Mouse (Mus musculus): ENCODE results near the gene Eln.

The Eln gene

GRCm38 (mm10) chr5:134746890-134747511, at the start of gene Eln:
Eln (minus strand) TSS chr5:134747323.
- no peak for DNase-seq (ENCODE audit: low read depth, low spot score)

DNA sequence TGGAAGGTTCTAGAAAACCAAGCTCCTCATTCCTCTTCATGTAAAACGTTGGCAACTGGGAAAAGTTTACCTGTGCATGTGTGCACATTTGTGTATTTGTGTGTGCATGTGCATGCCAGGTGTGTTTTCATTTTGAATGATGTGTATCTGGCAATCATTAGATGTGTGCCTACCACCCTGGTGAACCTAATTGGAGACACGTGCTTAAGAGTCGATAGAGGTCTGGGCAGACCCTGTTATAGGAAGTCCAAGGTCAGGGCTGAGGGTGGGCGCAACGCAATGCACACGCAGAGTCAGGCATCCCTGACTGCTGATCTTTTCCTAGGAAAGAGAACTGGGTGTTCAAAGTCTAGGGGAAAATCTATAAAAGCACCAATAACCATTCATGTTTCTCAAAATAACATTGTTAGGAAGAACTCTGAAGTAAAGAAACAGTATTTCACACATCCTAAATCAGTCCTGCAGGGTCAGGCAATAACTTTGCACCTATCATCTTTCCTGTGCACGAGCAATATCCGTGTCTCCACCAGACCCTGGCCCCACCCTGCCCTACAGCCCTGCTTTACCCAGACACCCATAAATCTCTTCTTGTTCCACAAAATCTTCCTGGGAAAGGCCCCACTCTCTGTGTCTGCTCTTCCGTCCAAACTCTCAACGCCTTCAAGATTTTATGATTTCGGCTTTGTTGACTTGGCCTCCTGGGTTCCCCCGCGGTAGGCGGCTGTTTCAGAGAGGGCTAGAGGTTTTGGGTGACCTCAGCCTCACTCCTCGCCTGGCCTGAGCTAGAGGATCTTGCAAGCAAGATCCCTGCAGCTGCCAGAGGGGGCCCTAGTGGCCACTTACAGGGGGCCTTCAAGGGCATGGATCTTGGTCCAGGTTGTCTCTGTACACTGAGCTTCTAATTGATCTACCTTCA, 43.2 kb upstream of the Eln start:
- DNase-seq (ENCODE audit: low read depth, low spot score) = no peak

- DNase-seq (ENCODE audit: low read depth, low spot score) = no peak
Measured at GRCm38 (mm10) chr5:134788237-134788636, 41.1 kb upstream of the Eln start.

DNA sequence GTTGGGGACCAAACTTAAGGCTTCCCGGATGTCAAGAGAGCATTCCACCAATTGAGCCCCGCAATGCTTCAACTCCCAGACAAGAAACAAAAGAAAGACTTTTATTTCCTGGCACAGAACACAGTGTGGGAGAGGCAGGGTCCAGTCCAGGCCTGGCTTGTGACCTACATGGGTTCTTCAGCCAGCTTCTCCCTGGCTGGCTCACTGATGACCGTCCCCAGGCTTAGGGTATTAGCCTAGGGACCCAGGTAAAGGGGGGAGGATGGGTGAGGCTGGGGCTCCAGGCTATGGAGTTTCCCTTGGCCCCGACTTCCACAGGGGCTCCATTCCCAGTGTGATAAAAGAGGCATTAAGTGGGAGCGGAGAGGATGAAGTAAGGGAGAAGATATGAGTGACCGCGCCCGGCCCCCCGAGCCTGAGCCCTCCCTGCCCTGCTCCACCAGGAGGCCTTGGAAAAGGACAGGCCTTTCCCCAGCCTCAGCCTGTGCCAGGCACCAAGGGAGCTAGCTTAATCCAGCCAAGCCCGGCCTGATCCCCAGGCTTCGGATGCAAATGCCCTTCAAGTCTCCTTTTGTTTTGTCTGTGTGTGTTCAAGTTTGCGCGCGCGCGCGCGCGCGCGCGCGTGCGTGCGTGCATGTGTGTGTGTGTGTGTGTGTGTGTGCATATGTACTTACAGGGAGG, 38.7 kb upstream of the Eln start:
- DNase-seq (ENCODE audit: low read depth, low spot score) = no peak

DNA sequence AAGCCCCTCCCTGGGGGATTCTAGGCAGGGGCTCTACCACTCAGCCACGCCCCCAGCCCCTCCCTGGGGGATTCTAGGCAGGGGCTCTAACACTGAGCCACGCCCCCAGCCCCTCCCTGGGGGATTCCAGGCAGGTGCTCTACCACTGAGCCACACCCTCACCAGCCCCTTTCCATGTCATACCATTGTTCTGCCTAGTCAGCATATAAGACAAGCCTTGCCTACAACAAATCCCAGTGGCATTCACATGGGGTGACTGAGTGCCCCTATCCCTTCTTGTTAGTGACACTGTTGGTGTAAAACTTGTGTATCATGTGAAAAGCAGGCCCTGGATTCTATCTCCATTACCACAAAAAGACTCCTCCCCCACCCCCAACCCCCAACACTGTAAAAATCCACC, 36.7 kb upstream of the Eln start:
- DNase-seq (ENCODE audit: low read depth, low spot score) = no peak

GRCm38 (mm10) chr5:134780963-134781362, 33.8 kb upstream of the Eln start:
- no peak for DNase-seq (ENCODE audit: low read depth, low spot score)

- no peak for DNase-seq (ENCODE audit: low read depth, low spot score)
Measured at GRCm38 (mm10) chr5:134780146-134780545, 33.0 kb upstream of the Eln start.

DNA sequence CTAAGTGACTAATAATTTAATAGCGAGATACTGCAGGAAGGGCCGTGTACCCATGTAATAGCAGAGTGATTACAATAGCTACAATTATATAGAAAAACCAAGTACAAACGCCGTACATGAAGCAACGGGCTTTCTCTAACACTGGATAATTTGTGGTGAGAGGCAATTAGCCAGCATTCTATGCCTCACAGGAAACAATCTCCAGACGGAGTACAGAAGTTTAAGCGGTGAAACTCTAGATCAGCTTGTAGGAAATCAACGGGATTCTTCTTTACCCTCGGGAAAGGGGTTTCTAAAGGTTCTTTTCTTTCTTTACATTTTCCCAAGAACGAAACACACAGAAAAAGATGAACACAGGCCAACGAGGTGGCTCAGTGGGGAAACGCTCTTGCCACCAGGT, 29.4 kb upstream of the Eln start:
- no peak for DNase-seq (ENCODE audit: low read depth, low spot score)

- no peak for DNase-seq (ENCODE audit: low read depth, low spot score)
Measured at GRCm38 (mm10) chr5:134772522-134772921, 25.4 kb upstream of the Eln start.

DNA sequence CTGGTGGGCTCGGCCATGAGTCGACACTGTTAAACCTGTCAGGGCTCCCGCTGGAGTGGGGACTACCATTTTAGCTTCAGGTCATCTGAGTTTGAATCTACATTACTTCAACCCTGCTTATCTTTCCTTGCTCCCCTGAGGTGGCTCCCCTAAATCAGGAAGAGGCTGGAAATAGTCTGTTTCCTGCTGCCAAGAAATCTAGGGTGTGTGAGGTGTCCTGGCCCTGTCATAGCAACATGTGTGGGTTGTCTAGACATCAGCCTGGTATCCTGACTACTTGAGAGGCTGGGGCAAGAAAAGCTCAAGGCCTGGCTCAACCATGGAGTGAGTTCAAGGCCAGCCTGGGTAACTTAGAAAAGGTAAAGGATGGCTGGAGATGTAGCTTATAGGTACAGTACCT, 24.6 kb upstream of the Eln start:
- no peak for DNase-seq (ENCODE audit: low read depth, low spot score)

- DNase-seq (ENCODE audit: low read depth, low spot score) = no peak
Measured at GRCm38 (mm10) chr5:134769181-134769580, 22.1 kb upstream of the Eln start.

DNA sequence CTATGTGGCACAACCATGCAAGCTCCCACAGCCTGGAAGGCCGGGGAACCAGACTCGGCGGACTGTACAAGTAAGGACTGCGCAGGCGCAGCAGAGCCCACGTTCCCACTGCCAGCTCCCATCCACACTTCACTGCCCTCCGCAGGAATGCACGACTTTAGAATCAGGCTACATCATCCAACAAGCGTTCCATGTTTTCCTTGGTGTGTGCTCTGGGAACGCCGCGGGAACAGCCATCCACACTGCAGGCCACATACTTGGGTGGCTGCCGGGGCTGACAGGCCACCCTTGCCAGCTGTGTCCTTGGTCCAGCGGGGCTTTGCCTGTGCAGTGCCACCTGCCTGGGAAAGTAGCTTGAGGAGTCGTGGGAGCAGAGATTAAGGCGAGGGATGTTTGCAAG, 18.3 kb upstream of the Eln start:
- DNase-seq (ENCODE audit: low read depth, low spot score) = no peak

DNA sequence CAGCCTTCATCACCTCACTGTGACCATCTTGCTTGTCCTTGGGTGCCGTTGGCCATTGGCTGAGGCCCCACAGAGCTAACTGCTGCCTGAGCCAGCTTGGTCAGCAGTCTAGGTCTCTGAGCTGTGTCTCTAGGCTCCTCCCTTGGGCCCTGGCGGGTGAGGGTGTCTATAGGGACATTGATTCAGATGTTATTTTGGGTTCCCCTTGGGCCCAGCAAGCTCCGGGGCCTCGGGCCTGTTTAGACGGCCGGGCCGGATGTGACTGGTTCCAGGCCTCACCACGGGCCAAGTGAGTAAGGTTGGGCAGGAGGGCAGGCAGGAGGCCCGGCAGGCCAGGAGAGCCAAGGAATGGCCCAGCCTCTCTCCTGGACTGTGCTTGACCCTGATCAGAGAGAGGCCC, 16.2 kb upstream of the Eln start:
- no peak for DNase-seq (ENCODE audit: low read depth, low spot score)

DNA sequence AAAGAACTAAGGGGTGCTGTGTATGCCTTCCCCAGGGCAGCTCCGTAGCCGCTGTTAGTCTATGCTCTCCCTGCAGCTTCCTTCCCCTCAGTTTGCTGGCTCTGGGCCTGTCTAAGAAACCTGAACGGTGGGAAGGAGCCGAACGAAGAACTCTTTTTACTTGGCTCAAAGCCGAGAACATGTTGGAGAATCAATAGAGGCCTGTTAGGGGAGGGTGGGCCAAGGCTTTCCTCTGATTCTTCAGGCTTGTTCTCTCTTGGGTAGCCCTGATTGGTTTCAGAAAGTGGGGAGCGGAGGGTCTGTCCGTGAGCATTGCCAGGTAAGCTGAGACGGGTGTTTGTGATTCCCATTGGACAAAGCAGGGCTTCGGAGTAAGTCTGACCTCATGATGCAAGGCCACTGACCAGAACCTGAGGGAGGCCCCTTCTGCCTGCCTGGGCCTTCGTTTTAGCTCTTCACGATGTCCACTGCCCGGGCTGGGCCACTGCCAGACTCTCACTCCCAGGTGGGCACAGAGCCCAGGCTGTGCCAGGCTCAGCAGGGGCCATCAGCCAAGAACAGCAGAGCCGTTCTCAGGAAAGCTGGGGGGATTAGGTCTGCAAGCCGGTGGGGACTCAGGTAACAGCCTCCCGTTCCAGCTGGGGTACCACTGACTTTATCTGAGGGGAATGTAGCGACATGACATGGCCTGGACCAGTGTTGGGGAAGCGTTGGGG, 14.4 kb upstream of the Eln start:
- no peak for DNase-seq (ENCODE audit: low read depth, low spot score)

DNA sequence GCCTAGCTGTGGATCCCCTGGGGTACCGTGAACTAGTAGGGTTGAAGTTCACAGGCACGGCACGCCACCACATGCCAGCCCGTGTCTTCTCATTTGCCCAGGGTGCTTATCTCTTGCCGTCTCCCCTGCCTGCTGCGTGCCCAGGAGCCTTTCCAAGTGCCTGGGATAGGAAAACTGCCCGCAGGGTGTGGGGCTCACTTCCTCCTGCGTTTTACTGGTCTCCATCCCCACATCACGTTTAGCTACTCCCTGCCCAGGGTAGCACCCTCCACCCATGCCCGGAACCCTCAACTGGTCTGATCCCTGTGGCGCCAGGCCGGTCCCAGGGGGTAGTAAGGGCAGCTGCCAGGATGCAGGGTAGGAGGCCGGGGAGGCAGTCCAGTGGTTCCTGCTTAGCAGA, 8.9 kb upstream of the Eln start:
- no peak for DNase-seq (ENCODE audit: low read depth, low spot score)

- DNase-seq (ENCODE audit: low read depth, low spot score) = no peak
Measured at GRCm38 (mm10) chr5:134754096-134754495, 7.0 kb upstream of the Eln start.

GRCm38 (mm10) chr5:134750469-134750868, 3.3 kb upstream of the Eln start:
- no peak for DNase-seq (ENCODE audit: low read depth, low spot score)

- peak; percentile 40 for DNase-seq (ENCODE audit: low read depth, low spot score)
Measured at GRCm38 (mm10) chr5:134747947-134748618, 960 bp upstream of the Eln start.

- no peak for DNase-seq (ENCODE audit: low read depth, low spot score)
Measured at GRCm38 (mm10) chr5:134747512-134747893, 380 bp upstream of the Eln start.

- no peak for DNase-seq (ENCODE audit: low read depth, low spot score)
Measured at GRCm38 (mm10) chr5:134746201-134746600, 922 bp downstream of the Eln start.

GRCm38 (mm10) chr5:134745801-134746200, 1.3 kb downstream of the Eln start:
- no peak for DNase-seq (ENCODE audit: low read depth, low spot score)

Data from CD4-positive helper T cell, adult 2 months (primary cell).